Mouse (Mus musculus): Measurements from ENCODE around the gene Acan.

DNA sequence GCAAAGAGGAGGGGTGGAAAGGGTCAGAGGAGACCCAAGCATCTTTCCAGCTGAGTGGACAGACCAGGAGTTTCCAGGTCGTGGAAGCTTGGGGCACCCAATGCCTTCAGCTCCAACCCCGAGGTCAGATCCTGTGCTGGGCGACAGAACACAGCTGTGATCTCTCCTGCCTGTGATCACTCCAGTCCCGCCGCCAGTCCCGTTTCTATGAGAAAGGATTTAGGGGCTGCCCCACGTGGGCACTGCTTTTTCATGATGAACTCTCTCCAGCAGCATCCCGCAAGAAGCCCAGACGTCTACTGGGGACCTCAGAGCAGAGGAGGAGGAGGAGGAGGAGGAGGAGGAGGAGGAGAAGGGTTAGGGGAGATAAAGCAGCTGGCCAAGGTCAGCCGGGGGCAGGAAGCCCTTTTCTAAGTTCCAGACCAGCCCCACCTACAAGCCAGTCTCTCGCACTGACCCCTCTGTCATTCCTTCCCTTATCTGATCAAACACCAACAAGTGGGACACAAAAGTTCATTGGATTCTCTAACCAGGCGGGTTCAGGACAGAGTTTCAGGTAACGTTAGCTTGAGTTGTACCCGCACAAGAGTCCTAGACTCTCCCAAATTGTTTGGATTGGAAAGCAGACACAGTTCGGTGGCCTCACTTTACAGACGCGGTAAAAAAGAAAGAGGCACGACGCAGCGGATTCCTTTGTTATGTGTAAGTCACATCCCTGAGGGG lies 94.8 kb downstream of the Acan start:
- TF ChIP-seq POLR2A (IDR thresholded peaks at IDR 0.05; ENCODE audit: low read depth, low read length): no peak
- no peak for TF ChIP-seq CTCF (conservative IDR thresholded peaks at IDR 0.05; ENCODE audit: insufficient read depth, insufficient read length, low read depth, low read length)

Measured in kidney, adult 2 months (tissue).